Mouse (Mus musculus) forebrain, postnatal 0 days (tissue): ENCODE measurements around the gene Tlk1. TPM values are rescaled to one million over a fixed set of nuclear protein-coding genes. Genes with fewer than 3 reads are reported as not detected.
A peak's percentile ranks its signal among the peaks of the same experiment; 100 is the strongest.

Source experiments
- ATAC-seq: fragments of 200-750 bp; cut with Nextera tagmentation; 2 replicates; pipeline ENCODE4 v1.8.0; 2017; ENCODE audit warnings: mild to moderate bottlenecking, moderate library complexity
- DNase-seq: peaks from one replicate; pipeline ENCODE4 v3.0.0-alpha.2; 2015
- H3K27ac ChIP-seq: fragments of 300-500 bp; sonication (generic); 2 replicates; pipeline ENCODE4 v1.5.1; 2014; ENCODE audit warnings: low read depth, mild to moderate bottlenecking, antibody characterized with exemption, low read length, moderate library complexity, mixed read lengths
- H3K27me3 ChIP-seq: fragments of 300-500 bp; sonication (generic); 2 replicates; pipeline ENCODE4 v1.6.1; 2014; ENCODE audit warnings: mild to moderate bottlenecking, low read length, mixed read lengths; ENCODE audit not compliant: insufficient read depth
- H3K36me3 ChIP-seq: fragments of 300-500 bp; sonication (generic); 2 replicates; pipeline ENCODE4 v1.6.1; 2014; ENCODE audit warnings: mild to moderate bottlenecking, moderate library complexity; ENCODE audit not compliant: insufficient read depth
- H3K4me1 ChIP-seq: fragments of 300-500 bp; sonication (generic); 2 replicates; pipeline ENCODE4 v1.6.1; 2014; ENCODE audit warnings: antibody characterized with exemption; ENCODE audit not compliant: insufficient read depth
- H3K4me2 ChIP-seq: fragments of 300-500 bp; sonication (generic); 2 replicates; pipeline ENCODE4 v1.6.1; 2014; ENCODE audit warnings: low read depth, mild to moderate bottlenecking, moderate library complexity
- H3K4me3 ChIP-seq: fragments of 300-500 bp; sonication (generic); 2 replicates; pipeline ENCODE4 v1.5.1; 2014; ENCODE audit warnings: low read depth, low read length, mixed read lengths
- H3K9ac ChIP-seq: fragments of 300-500 bp; sonication (generic); 2 replicates; pipeline ENCODE4 v1.6.1; 2014; ENCODE audit warnings: mild to moderate bottlenecking
- H3K9me3 ChIP-seq: fragments of 300-500 bp; sonication (generic); 2 replicates; pipeline ENCODE4 v1.6.1; 2016; ENCODE audit warnings: low read length
- CTCF ChIP-seq: sonication (generic); IDR thresholded peaks from 2 replicates; pipeline ENCODE4 v1.5.1; 2016; ENCODE audit warnings: antibody characterized with exemption, control low read depth, low read depth
- WGBS: fragments of 180-500 bp; shearing (Covaris S2); extraction: QIAGEN DNeasy Blood & Tissue Kit; methylation state at CpG from one replicate; pipeline ENCODE4 v1.1.7; 2014; 5-methylcytosine and 5-hydroxymethylcytosine counted together
- polyA plus RNA-seq: library from polyadenylated mRNA; unstranded; fragments of >200 nt; fragmentation: Nextera tagmentation; extraction: Ambion mirVana; gene quantifications from 2 replicates; pipeline ENCODE4 v1.2.1, GENCODE M21; 2015
- total RNA-seq: library from RNA; depleted of rRNA; stranded (reverse); fragments of >200 nt; gene quantifications from 2 replicates; pipeline ENCODE4 v1.2.3, GENCODE M21; 2014; rRNA removed

Gene Tlk1
- total and polyA plus RNA-seq, 2 experiments from 2014 or later, result 26.0 to 34.3 TPM

DNA sequence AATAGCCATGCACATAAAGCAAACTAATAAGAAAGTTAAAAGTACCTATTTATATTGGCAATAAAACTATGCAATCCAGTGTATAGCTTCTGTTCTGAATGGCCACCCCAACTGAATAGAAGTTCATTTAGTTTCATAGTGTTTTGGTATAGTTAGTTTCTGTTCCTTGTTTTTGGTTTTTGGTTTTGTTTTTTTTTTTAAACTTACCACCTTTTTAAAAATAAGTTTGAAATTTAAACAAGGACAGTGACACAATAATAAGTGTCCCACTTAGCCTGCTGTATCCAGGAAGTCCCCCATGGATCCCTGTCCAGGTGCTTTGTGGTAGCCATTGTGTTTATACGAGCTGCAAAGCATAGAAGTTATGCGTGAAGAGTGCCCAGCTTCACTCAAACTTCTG lies 156.3 kb downstream of the Tlk1 start:
- TF ChIP-seq CTCF, result no peak
- ATAC-seq, result no peak
- 83% methylated on average over 2 of the region's 2 CpGs for WGBS
- DNase-seq, result no peak
- Histone ChIP-seq H3K36me3 (no peaks in the 10 kb centered on the region), H3K4me1 (no peaks in the 10 kb centered on the region), H3K9me3 (no peaks in the 10 kb centered on the region), H3K4me2 (no peak overlapping the region), H3K9ac (no peak overlapping the region), H3K4me3 (no peak overlapping the region), H3K27ac (no peak overlapping the region), H3K27me3 (no peaks in the 10 kb centered on the region)

DNA sequence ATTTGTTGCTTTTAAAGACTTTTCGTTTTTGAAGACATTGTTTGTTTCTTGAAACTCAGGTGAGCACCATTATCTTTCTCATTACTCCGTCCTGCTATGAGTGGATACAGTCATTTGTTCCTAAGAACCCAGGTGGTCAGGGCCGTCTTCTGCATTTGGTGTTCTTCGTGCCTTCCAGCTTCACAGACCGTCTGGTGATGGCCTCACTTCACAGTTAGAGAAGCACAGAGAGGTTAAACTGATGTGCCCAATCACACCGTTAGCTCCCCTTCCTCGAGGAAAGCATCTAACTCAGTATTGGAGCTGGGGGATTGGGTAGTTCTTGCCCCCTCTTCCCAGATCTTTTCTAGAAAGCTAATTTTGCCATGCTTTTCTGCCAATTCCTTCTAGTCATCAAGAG lies 158.5 kb downstream of the Tlk1 start:
- Histone ChIP-seq H3K4me2 (no peak overlapping the region), H3K4me1 (peaks cover 8% of the 10 kb centered on the region; the same call in 1 of the 2 replicates), H3K4me3 (no peak overlapping the region), H3K9ac (no peak overlapping the region), H3K9me3 (no peaks in the 10 kb centered on the region), H3K36me3 (no peaks in the 10 kb centered on the region), H3K27ac (no peak overlapping the region), H3K27me3 (no peaks in the 10 kb centered on the region)
- TF ChIP-seq CTCF, result no peak
- DNase-seq, result no peak
- no peak for ATAC-seq
- WGBS, result 85% methylated on average over 7 of the region's 7 CpGs

DNA sequence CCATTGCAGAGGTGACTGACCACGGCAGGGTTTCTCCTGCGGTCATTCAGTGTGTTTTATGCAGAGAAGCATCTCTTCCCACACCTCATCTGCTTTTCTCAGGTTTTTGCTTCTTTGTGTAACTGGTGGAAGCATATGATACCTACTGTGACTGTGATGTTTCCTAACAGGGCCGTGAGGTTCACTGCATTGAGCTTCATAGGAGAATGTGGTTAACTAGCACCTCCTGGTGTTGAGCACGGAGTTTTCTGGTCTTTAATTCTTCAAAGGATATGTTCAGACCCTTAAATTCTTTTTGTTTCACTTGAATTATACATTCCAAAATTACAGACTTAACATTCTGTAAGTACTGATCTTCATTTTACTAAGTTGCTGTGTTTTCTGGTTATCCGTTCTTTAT lies 161.8 kb downstream of the Tlk1 start:
- H3K4me1 ChIP-seq, result peaks cover 12% of the 10 kb centered on the region; the same call in 1 of the 2 replicates
- peak; percentile 56 for TF ChIP-seq CTCF
- ATAC-seq, result no peak
- H3K4me2 ChIP-seq, result no peak overlapping the region
- H3K4me3 ChIP-seq, result no peak overlapping the region
- no peaks in the 10 kb centered on the region for H3K36me3 ChIP-seq
- H3K9me3 ChIP-seq, result no peaks in the 10 kb centered on the region
- peak; percentile 35 for DNase-seq
- no peak overlapping the region for H3K9ac ChIP-seq
- no peaks in the 10 kb centered on the region for H3K27me3 ChIP-seq
- no peak overlapping the region for H3K27ac ChIP-seq
- WGBS, result 72% methylated on average over 5 of the region's 5 CpGs

Other genes starting within 250 kb of the Tlk1 start
- gene Gorasp2, start 164.2 kb downstream of the Tlk1 start, total RNA-seq, result 71.2 and 82.2 TPM in 2 replicates
- gene Gorasp2, start 164.2 kb downstream of the Tlk1 start, polyA plus RNA-seq, result 165 and 166 TPM in 2 replicates
- gene Gm26558, start 163.6 kb downstream of the Tlk1 start, total RNA-seq, result 1.9 TPM in 1 of 2 replicates, not detected in the other
- gene Gm26558, start 163.6 kb downstream of the Tlk1 start, polyA plus RNA-seq, result 3.4 and 4.2 TPM in 2 replicates
- gene Dcaf17, start 229.6 kb upstream of the Tlk1 start, total RNA-seq, result 15.2 and 19.1 TPM in 2 replicates
- 18.7 and 23.7 TPM in 2 replicates for gene Dcaf17, start 229.6 kb upstream of the Tlk1 start, polyA plus RNA-seq
- gene Mettl8, start 229.9 kb upstream of the Tlk1 start, total RNA-seq, result 8.7 and 9.8 TPM in 2 replicates
- gene Mettl8, start 229.9 kb upstream of the Tlk1 start, polyA plus RNA-seq, result 8.4 and 8.9 TPM in 2 replicates